Mouse (Mus musculus): ENCODE results near the gene Wdr54.

DNA sequence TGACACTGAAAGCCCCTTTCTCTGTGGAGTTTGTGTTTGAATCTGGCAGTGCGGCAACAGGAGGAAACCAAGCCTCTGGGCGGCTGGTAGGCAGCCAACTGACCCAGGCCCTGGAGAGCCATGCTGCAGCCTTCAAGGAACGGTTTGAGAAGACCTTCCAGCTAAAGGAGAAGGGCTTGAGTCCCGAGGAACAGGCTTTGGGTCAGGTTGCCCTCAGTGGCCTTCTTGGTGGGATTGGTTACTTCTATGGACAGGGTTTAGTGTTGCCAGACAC, 39.1 kb downstream of the Wdr54 start:
- TF ChIP-seq CTCF (IDR thresholded peaks at IDR 0.05; ENCODE audit: borderline replicate concordance, control insufficient read depth, extremely low read depth, insufficient read depth, low read length, poor library complexity), result no peak
- no peak for TF ChIP-seq POLR2A (IDR thresholded peaks at IDR 0.05; ENCODE audit: control insufficient read depth, extremely low read depth, insufficient read depth, low read length, poor library complexity)

Measured in thymus, adult 2 months (tissue).